Mouse (Mus musculus) CH12.LX (cell line): ENCODE measurements around the gene Ace.

ENCODE experiments used
- CTCF ChIP-seq, 2 experiments: IDR thresholded peaks in 1 of 2; conservative IDR thresholded peaks in 1 of 2; 2 replicates each; pipeline ENCODE4 v1.5.1; 2011 to 2012; ENCODE audit warnings: low read depth in 2 of 2, low read length in 2 of 2, improper control_type of control experiment in 1 of 2, inconsistent platforms in 1 of 2, mild to moderate bottlenecking in 1 of 2, moderate library complexity in 1 of 2
- E2F4 ChIP-seq: IDR thresholded peaks from 2 replicates; pipeline ENCODE4 v1.6.1; 2011; ENCODE audit warnings: low read depth, low read length, improper control_type of control experiment; ENCODE audit not compliant: insufficient replicate concordance
- EP300 ChIP-seq: IDR thresholded peaks from 2 replicates; pipeline ENCODE4 v1.6.1; 2011; ENCODE audit warnings: low read length, improper control_type of control experiment
- POLR2A ChIP-seq: IDR thresholded peaks from 2 replicates; pipeline ENCODE4 v1.6.1; 2011; ENCODE audit warnings: low read depth, mild to moderate bottlenecking, improper control_type of control experiment, low read length

DNA sequence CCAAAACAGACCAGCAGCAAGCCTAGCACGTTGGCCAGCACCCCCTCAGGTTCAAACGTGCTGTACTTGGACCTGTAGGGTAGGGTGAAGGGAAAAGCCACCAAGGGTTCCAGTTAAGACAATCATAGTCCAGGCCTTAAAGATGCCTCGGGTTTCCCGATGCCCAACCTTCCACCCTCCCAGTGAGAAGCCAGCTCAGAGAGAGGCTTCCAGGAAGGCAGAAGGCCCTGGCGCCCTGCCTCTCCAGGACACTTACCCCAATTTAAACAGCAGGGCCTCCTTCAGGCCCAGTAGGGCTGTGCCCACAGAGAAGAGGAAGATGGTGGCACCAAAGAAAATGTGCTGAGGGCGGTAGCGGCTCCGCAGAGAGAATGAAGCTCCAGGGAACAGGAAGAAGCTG is 32.2 kb upstream of the Ace start:
- no peak for TF ChIP-seq EP300
- no peak for TF ChIP-seq CTCF (conservative IDR thresholded peaks at IDR 0.05 in 1 of 2, IDR thresholded peaks at IDR 0.05 in 1 of 2; ENCODE audit: low read depth in 2 of 2, low read length in 2 of 2)
- TF ChIP-seq E2F4: no peak
- TF ChIP-seq POLR2A: no peak
